Mouse (Mus musculus): ENCODE data around the gene Polr2b.

Gene Polr2b

DNA sequence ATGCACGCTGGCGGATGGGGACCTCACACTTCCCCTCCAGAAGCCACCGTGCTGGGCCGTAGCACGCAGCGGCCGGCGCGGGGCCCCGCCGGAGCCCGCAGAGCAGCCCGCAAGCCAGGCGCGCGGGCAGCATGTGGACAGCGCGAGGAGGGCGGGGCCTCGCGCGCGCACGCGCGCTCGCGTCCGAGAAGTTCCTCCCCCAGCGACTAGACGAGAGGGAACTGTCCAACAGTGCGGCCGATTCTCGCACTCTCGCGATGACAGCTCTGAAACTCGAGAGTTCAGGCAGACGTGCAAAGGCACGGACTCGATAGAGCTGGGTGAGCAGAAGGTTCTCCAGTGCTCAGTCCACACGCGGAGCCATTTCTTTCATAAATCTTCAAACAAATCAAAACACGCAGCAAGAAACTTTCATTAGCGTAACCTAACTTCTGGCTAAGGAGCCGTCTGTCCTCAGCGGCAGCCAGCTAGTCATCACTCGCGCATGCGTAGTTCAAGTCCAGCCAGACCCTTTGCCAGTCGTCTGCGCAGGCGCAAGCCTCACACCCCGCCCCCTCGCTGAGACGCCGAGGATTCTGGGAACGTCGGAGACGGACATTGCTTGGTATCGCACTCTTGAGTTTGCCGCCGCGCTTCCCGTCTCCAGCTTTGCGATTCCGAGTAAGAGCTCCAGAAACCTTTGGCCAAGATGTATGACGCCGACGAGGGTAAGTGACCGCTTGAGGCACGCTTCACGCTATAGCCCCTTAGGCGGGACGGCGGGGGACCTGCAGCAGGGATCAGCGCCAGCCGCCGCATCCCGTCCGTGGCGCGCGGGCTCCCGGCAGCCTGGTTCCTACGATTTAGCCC is at the start of gene Polr2b, which contains the start of gene Noa1:
Polr2b (plus strand) TSS at position 224 of the 849 bp plus-strand sequence.
Noa1 (minus strand) TSS at position 161 of the 849 bp plus-strand sequence.
- in situ Hi-C loops (cut with MboI, MseI) = loop anchor here (5.0 kb wide), 1 partner anchor 38 kb away; no protein-coding TSS in a partner anchor

DNA sequence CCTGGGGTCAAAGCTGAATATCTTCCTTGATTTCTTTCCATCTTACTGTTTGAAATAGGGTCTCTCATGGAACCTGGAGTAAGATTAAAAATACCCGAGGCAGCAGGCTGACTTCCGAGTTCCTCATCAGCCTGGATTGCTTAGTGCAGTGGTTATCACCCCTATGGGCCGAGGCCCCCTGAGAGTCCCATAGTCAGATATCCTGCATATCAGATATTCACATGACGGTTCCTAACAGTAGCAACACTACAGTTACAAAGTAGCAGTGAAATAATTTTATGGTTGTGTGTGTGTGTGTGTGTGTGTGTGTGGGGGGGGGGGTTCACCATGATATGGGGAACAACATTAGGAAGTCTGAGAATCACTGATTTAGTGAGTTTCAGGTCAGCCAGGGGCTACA is 48.8 kb upstream of the Polr2b start:
- in situ Hi-C loops (cut with MboI, MseI) = no loop called here

DNA sequence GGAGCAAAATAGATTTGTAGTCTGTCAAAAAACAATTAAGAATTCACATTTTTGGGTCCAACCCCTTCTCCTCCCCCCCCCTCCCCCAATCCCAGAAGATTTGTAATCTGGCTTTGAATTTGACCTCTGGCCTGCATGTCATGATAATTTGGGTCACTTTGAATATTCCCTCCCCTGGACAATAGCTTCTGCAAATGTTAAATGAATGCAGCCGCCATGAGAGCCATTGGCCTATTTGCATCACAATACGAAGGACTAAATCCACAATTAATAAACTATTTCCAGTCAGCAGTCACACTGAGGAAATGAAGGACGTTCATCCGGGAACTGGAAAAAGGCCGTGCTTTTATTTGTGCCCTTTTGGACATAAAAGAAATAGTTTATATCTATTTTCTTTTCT is 47.8 kb upstream of the Polr2b start:
- in situ Hi-C loops (cut with MboI, MseI) = no loop called here

DNA sequence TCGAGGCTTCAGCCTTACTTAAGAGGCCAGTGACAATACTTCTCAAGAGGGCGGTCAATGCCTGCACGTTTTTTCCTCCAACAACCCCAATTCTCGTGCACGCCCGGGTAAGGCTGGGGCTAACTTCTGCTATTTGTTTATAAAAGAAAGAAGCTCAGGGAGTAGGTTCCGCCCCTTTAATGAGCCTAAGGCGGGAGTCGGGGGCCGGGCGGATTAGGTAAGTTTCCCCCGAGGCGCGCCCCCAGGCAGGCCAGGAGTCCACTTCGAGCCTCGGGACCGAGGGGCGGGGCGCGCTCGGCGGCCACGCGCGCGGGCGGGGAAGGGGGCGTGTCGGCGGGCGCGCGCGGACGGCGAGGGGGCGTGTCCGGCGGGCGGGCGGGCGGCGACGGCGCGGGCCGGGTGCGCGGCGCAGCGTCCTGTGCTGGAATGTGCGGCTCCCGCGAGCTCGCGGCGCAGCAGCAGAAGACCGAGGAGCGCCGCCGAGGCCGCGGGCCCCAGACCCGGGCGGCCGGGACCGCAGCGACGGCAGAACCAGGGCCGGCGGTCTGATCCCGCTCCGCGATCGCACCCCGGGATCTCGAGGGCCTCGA is 44.8 kb upstream of the Polr2b start, which contains the start of gene Rest:
Rest (plus strand) TSS at position 411 of the 590 bp plus-strand sequence.
- in situ Hi-C loops (cut with MboI, MseI) = no loop called here

DNA sequence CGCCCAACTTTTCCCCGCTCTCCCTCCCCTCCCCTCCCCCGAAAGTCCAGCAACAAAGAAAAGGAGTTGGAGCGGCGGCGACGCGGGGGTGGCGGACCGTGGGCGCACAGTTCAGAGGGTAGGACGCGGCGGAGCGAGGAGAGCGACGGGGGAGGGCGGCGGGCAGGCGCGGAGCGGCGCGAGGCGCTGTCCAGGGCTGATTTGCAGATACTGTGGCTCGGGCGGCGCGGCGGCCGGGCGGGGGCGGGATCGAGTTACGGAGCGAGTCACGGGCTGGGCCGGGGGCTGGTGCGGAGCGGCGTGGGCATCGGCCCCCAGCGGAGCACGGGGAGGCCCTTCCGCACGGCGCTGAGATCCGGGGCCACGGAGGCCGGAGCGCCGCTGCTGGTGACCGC is 44.3 kb upstream of the Polr2b start:
- in situ Hi-C loops (cut with MboI, MseI) = no loop called here

DNA sequence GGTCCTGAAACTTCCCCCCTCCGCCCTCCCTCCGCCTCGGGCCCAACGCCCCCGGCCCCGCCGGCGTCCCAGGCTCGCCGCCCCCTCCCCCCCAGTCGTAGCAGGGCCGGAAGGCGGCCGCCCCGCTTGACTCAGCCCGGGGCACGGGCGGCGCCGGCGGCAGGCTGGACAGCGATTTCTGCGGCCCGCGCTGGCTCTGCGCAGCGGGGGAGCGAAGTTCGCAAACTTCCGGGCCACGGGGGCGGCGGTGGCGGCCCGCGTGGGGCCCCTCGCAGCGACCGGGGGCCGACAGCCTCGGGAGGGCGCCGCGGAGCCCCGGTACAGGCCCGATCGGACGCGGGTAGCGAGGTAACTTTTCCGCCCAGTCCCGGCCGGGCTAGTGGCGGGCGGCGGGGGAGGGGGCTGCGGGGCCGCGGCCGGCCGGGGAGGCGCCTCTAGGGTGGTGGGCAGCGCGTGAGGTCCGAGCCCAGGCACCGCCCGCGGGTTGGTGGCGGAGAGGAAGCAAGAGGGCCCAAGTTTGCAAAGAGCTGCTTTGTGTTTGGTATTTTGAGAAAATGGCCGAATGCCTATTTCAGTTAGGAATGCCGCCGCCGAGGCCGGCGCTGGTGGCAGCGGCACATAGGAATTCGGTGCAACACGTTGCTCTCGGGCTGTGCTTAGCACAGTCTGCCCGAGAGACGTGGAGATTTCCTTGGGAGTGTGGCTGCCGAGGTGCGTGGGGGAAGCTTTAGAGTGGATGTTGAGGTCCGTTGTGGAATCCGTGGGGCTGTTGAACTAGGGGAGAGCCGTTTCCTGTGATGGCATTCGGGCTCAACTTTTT is 43.7 kb upstream of the Polr2b start:
- in situ Hi-C loops (cut with MboI, MseI) = no loop called here

DNA sequence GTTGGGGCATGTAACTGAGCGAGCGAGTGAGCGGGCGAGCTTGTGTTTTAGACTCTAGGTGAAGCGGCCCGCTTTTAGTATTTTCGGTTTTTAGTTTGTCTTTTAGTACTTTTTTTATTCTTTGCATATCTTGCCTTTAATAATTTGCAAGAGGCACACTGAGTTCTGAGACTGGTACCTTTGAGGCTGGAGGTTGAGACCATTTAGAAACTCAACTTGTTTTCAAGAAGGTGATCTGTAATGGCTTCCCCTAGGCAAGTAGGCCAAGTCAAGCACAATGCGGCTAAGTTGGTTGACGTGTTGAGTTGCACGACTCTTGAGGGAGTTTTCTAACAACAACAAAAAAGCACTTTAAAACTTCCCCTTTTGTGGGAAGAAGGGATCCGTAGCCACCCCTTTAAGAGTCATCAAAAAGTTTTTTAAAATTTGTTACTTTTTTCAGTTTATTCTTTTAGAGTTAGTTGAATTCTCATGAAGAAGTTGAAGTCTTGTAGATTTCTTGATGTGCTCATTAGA is 43.0 kb upstream of the Polr2b start:
- in situ Hi-C loops (cut with MboI, MseI) = no loop called here

DNA sequence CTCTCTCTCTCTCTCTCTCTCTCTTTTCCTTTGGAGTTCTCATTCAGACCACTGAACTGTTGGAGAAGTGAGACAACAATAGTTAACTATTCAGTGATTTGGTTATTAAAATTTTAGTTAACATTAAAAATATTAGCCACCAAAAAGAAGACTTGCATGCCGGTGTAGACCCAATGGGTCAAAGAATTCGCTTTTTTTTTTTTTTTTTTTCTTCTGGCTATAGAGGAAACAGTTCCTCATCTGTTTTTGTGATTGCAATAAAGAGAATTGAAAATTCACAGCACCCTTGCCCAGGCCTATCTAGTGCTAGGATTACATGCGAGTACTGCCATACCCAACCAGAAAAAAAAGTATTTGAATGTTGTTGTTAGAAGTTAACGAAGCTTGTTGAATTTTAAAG is 42.5 kb upstream of the Polr2b start:
- in situ Hi-C loops (cut with MboI, MseI) = no loop called here

DNA sequence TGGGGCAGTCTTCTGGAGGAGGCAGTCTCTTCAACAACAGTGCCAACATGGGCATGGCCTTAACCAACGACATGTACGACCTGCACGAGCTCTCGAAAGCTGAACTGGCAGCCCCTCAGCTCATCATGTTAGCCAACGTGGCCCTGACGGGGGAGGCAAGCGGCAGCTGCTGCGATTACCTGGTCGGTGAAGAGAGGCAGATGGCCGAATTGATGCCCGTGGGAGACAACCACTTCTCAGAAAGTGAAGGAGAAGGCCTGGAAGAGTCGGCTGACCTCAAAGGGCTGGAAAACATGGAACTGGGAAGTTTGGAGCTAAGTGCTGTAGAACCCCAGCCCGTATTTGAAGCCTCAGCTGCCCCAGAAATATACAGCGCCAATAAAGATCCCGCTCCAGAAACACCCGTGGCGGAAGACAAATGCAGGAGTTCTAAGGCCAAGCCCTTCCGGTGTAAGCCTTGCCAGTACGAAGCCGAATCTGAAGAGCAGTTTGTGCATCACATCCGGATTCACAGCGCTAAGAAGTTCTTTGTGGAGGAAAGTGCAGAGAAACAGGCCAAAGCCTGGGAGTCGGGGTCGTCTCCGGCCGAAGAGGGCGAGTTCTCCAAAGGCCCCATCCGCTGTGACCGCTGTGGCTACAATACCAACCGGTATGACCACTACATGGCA is 41.9 kb upstream of the Polr2b start:
- in situ Hi-C loops (cut with MboI, MseI) = no loop called here

DNA sequence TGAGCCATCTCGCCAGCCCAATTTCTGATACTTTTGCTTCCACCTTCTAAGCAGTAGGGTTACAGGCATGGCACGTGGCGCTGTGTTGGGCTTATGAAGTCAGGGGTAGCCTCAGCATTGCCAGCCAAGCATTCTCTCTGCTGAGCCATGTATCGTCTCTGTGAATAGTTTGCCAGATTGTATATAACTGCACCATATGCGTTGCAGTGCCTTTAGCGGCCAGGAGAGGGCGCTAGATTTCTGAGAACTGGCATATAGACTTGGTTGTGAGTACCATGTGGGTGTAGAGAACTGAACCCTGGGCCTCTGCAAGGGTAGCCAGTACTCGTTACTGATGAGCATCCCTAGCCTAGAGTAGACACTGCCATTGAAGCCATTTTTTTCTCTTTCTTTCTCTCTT is 40.5 kb upstream of the Polr2b start:
- in situ Hi-C loops (cut with MboI, MseI) = no loop called here

DNA sequence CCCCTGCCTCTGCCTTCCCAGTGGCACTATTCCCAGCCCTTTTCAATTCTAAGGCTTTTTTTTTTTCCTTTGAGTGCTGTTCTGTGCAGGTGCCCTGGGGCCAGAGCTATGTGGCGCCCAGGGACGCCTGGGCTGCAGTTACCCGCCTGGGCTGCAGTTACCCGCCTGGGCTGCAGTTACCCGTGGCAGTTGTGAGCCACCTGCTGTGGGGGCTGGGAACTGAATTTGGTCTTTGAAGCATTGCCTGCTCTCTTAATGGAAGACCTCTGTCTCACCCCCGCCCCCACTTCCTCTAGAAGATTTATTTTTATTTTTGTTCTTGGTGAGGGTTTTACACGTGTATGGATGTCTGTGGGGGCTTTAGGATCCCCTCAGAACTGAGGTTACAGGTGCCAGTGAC is 36.8 kb upstream of the Polr2b start:
- in situ Hi-C loops (cut with MboI, MseI) = loop anchor here (5.0 kb wide), 1 partner anchor 34 kb away; no protein-coding TSS in a partner anchor

DNA sequence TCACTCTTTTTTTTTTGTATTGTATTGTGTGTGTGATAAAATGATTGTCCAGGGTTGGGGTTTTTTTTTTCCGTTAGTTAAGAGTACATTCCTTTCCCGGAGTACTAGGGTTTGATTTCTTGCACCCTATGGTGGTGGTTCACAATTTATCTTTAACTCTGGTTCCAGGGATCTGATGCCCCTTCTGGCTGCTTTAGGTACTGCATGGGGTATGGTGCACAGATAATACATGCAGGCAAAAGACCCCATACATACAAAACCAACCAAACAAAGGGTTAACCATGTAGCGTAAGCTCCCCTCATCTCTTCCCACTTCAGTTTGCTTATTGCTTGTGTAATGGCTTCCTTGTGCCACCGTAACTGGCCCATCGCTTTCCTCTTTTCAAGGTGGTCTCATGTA is 34.0 kb upstream of the Polr2b start:
- in situ Hi-C loops (cut with MboI, MseI) = no loop called here

DNA sequence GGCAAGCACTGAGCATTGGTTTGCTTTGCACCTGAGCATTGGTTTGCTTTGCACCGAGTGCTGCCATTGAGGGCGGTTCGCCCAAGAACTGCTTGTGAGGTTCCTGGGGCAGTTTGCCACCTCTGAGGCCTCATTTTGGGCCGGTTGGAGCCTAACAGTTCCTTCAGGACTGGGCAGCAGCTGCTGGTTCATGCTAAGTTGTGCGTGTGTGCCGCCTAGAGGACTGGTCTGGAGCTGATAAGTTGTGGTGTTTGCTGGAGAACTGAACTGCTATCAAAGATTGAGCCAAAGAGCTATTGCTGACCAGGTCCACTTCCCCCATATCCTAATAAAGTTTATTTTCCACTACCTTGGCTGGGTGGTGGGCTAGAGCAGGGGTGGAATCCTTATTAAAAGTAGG is 32.7 kb upstream of the Polr2b start:
- in situ Hi-C loops (cut with MboI, MseI) = no loop called here

DNA sequence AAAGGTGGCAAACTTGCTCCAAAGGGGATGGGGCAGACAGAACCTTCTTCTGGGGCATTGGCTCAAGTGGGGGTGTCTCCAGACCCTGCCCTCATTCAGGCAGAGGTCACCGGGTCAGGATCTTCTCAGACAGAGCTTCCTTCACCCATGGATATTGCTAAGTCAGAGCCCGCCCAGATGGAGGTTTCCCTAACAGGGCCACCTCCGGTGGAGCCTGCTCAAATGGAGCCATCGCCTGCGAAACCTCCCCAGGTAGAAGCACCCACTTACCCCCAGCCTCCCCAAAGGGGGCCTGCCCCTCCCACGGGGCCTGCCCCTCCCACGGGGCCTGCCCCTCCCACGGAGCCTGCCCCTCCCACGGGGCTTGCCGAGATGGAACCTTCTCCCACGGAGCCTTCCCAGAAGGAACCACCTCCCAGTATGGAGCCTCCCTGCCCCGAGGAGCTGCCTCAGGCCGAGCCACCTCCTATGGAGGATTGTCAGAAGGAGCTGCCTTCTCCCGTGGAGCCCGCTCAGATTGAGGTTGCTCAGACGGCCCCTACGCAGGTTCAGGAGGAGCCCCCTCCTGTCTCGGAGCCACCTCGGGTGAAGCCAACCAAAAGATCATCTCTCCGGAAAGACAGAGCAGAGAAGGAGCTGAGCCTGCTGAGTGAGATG is 28.3 kb upstream of the Polr2b start:
- in situ Hi-C loops (cut with MboI, MseI) = no loop called here

DNA sequence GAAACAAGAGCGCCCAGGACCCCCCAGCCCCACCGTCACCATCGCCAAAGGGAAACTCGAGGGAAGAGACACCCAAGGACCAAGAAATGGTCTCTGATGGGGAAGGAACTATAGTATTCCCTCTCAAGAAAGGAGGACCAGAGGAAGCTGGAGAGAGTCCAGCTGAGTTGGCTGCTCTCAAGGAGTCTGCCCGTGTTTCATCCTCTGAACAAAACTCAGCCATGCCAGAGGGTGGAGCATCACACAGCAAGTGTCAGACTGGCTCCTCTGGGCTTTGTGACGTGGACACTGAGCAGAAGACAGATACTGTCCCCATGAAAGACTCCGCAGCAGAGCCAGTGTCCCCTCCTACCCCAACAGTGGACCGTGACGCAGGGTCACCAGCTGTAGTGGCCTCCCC is 27.7 kb upstream of the Polr2b start:
- in situ Hi-C loops (cut with MboI, MseI) = no loop called here

DNA sequence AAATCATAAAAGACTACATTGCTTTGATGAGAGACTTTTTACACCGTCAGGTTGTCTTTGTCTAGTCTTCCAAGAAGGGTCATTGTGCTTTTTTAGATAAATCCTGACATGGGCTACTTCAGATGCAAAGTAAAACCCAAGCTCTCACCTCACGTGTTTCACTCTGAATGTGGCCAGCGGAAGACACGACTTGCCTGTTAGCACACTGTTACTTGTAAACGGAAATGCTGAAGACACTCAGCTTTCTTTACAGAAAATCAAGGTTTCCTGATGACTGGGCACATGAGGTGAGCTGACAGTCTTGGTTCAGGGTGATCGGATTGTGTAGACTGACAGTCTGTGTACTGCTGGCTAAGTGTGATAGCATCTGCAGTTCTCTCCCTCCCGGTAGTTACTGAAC is 24.3 kb upstream of the Polr2b start:
- in situ Hi-C loops (cut with MboI, MseI) = no loop called here

DNA sequence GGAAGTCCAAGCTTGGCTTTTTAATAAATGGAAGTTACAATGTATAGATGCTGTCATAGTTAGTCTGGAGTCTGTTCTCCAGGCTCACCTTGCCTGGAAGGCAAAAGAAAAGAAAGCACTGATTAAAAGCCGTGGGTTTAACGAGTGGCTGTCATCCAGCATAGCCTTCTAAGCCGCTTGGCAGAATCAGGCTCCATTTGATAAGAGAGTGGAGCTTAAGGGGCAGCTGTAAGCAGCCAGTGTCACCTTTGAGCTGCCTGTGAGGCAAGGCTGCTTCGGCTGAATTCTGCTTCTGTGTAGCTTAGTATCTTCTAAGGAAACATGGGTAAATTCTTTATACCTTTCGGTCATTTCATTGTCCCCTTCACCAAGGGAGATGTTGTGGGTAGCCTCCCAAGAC is 23.0 kb upstream of the Polr2b start:
- in situ Hi-C loops (cut with MboI, MseI) = no loop called here

DNA sequence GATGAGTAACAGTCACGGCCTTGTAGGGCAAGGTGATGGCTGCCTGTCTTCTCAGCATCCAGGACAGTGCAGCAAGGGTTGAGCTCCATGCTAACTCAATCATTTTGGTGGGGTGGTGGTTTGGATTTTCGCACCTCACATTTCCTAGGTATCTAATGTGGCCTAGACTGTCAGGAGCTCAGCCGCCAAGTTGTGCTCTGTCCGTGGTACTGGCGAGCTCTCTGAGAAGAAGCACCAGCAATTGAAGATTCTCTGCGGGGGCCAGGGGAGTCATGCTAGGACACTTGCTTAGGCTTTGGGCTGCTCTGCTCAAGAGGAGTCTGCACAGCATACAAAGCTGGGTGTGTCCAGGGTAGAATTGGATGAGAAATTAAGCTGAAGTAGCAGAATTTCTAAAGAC is 22.0 kb upstream of the Polr2b start:
- in situ Hi-C loops (cut with MboI, MseI) = no loop called here

DNA sequence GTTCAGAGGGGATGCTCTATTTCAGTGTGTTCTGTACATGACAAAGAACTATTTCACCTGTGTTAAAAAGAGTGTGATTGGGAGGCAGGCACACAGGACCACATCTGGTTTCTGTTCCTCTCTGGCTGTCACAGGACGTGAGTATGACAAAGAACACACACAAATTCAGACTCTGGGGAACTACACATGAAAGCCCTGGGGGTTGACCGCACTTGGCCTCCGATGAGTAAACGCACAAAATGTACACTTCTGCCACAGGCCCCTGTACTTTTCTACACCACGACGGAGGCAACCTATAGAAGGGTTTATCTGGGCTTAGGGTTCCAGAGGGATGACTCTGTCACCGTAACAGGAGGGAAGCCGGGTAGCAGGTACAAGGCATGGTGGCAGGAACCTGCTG is 20.3 kb upstream of the Polr2b start:
- in situ Hi-C loops (cut with MboI, MseI) = no loop called here

DNA sequence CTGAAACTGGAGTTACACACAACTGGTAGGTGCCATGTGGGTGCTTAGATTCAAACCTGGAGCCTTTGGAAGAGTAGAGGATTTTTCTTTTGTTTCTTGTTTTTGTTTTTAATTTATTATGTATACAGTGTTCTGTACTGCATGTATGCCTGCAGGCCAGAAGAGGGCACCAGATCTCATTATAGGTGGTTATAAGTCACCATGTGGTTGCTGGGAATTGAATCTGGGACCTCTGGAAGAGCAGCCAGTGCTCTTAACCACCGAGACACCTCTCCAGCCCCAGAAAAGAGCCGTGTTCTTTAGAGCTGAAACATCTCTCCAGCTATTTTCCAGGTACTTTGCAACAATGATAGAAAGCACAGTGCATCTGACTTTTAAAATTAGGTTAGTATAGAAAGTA is 19.3 kb upstream of the Polr2b start:
- in situ Hi-C loops (cut with MboI, MseI) = no loop called here

Data from T-helper 2 cell (primary cell).